Mouse (Mus musculus) hindbrain, postnatal 0 days (tissue): ENCODE measurements around the gene Syt17. TPM values are rescaled to one million over a fixed set of nuclear protein-coding genes. Genes with fewer than 3 reads are reported as not detected.

Experiments used
- ATAC-seq: fragments of 200-750 bp; cut with Nextera tagmentation; 2 replicates; pipeline ENCODE4 v1.8.0; 2017; ENCODE audit warnings: mild to moderate bottlenecking, moderate TSS enrichment, moderate library complexity
- DNase-seq: peaks from one replicate; pipeline ENCODE4 v3.0.0-alpha.2; 2015; ENCODE audit warnings: low spot score
- H3K27ac ChIP-seq: fragments of 300-500 bp; sonication (generic); 2 replicates; pipeline ENCODE4 v1.5.1; 2014; ENCODE audit warnings: mild to moderate bottlenecking
- H3K27me3 ChIP-seq: fragments of 300-500 bp; sonication (generic); 2 replicates; pipeline ENCODE4 v1.6.1; 2014; ENCODE audit warnings: low read length, mixed read lengths; ENCODE audit not compliant: insufficient read depth
- H3K36me3 ChIP-seq: fragments of 300-500 bp; sonication (generic); 2 replicates; pipeline ENCODE4 v1.6.1; 2014; ENCODE audit warnings: low read length, mixed read lengths; ENCODE audit not compliant: insufficient read depth
- H3K4me1 ChIP-seq: fragments of 300-500 bp; sonication (generic); 2 replicates; pipeline ENCODE4 v1.6.1; 2014; ENCODE audit warnings: antibody characterized with exemption, low read length, mixed read lengths; ENCODE audit not compliant: insufficient read depth
- H3K4me2 ChIP-seq: fragments of 300-500 bp; sonication (generic); 2 replicates; pipeline ENCODE4 v1.6.1; 2014; ENCODE audit warnings: low read depth, mild to moderate bottlenecking, low read length, moderate library complexity, mixed read lengths
- H3K4me3 ChIP-seq: fragments of 300-500 bp; sonication (generic); 2 replicates; pipeline ENCODE4 v1.5.1; 2014; ENCODE audit warnings: low read length
- H3K9ac ChIP-seq: fragments of 300-500 bp; sonication (generic); replicated peaks from 2 replicates; pipeline ENCODE4 v1.6.1; 2014; ENCODE audit warnings: mild to moderate bottlenecking, low read length, moderate library complexity, mixed read lengths
- H3K9me3 ChIP-seq: fragments of 300-500 bp; sonication (generic); 2 replicates; pipeline ENCODE4 v1.6.1; 2016; ENCODE audit warnings: low read length, mixed read lengths
- CTCF ChIP-seq: IDR thresholded peaks from 2 replicates; pipeline ENCODE4 v1.5.1; 2016; ENCODE audit warnings: antibody characterized with exemption, control low read depth, low read depth
- WGBS: fragments of 180-500 bp; shearing (Covaris S2); extraction: QIAGEN DNeasy Blood & Tissue Kit; methylation state at CpG from one replicate; pipeline ENCODE4 v1.1.7; 2014; 5-methylcytosine and 5-hydroxymethylcytosine counted together
- polyA plus RNA-seq: library from polyadenylated mRNA; unstranded; fragments of >200 nt; fragmentation: Nextera tagmentation; extraction: Ambion mirVana; gene quantifications from 2 replicates; pipeline ENCODE4 v1.2.1, GENCODE M21; 2015
- total RNA-seq: library from RNA; depleted of rRNA; stranded (reverse); fragments of >200 nt; gene quantifications from 2 replicates; pipeline ENCODE4 v1.2.3, GENCODE M21; 2014

Gene Syt17
- total and polyA plus RNA-seq, 2 experiments from 2014 or later: 30.7 to 50.9 TPM

DNA sequence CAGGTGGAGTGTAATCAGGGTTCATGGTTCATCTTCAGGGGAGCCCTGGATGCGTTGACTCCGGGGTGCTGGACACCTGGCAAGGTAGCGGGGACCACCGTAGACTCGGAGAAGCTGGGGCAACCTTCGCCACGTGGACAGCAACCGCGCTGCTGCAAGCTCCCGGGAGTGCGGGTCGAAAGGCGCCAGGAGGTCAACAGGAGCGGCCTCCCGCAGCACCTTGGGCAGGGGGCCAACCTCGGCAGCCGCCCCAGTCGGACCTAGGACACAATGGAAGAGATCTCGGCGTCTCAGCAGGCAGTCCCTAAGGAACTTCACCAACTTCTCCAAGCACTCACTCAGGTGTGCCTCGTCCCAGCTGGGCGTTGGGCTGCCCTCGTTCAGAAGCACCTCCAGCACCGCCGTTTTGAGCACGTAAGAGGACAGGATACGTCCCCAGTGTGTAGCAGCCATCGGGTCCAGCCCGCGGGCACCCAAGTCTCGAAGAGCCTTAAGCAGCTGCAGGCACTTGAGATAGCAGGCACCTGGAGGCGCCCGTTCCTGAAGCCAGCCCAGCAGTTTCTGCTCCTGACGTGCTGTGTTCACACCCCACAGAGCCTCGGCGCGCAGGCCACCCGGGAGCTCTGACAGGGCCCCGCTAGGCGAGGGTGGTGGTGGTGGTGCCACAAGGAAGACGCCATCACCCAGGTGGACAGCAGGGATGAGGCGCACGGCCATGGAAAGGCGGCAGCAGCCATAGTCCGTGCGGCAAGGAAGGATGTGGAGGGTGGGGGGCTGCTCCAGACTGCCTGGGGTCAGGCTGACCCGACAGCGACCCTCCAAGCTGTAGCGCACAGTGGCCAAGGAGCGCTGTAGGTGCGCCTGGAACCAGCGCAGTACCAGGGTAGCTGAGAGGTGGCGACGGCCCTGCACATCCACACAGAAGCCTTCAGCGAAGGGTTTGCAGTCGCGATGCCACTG, 42.0 kb upstream of the Syt17 start:
- peaks cover 3% of the 10 kb centered on the region; the same call in 1 of the 2 replicates for H3K4me1 ChIP-seq
- 19% methylated on average over 57 of the region's 57 CpGs for WGBS
- H3K9ac ChIP-seq: no peak overlapping the region
- ATAC-seq (peak; percentile 14; the same call in 1 of the 2 replicates), DNase-seq (no peak)
- H3K4me3 ChIP-seq: no peak overlapping the region; the same call in 1 of the 2 replicates
- TF ChIP-seq CTCF: no peak
- H3K9me3 ChIP-seq: no peaks in the 10 kb centered on the region
- H3K4me2 ChIP-seq: peak overlapping the region; percentile 64
- no peak overlapping the region for H3K27ac ChIP-seq
- no peaks in the 10 kb centered on the region for H3K36me3 ChIP-seq
- H3K27me3 ChIP-seq: peaks cover 21% of the 10 kb centered on the region

DNA sequence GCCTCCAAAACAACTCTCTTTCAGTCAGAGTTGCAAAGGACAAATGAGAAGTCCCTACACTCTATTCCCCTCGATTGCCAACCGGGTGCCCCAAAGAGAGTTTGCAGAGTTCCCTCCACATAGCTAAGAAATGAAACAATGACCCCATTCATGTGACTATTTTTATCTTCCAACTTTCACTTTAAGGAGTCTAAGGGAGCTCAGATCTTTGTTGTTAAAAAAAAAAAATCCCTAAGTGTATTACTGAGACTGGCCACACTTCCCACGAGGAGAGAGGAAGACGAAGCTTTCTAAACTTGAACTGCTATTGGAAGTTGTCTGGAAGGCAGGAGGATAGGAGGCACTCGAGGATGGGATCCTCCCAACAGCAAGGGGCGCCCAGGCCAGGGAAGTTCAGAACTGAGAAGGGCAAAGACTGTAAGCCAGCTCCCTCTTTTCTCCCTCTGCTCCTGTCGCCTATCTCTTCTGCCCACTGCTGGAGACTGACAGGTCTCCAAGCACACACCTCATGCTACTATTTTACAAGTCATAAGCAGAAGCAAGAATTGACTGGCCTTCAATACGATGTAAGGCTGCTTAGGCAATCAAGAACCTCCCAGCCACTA, 40.1 kb upstream of the Syt17 start:
- H3K4me3 ChIP-seq: no peak overlapping the region
- TF ChIP-seq CTCF: 0 out of 2 replicates have a peak, but pooled peaks have one; percentile 10
- DNase-seq: no peak
- peaks cover 3% of the 10 kb centered on the region; the same call in 1 of the 2 replicates for H3K4me1 ChIP-seq
- no peak overlapping the region for H3K4me2 ChIP-seq
- H3K9ac ChIP-seq: no peak overlapping the region
- H3K27me3 ChIP-seq: peaks cover 21% of the 10 kb centered on the region
- no peak overlapping the region for H3K27ac ChIP-seq
- no peaks in the 10 kb centered on the region for H3K9me3 ChIP-seq
- 24% methylated on average over 8 of the region's 8 CpGs for WGBS
- ATAC-seq: no peak
- H3K36me3 ChIP-seq: no peaks in the 10 kb centered on the region

DNA sequence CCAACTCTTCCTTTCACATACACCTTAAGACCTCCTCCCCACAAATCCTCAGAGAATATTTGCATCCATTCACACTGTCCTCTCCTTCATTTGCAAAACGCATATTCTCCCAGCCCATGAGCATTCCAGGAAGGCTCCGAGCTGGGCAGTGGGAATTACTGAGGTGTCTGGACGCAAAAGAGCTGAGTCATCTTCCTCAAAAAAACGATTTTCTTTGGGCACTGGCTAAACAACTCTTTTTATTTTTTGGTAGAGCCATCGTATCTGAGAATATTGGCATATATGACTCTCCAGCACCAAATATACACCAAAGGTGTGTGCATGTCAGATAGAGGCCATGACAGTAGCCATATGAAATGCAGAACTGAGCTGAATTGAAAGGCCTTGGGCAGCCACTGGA, 38.9 kb upstream of the Syt17 start:
- no peak for ATAC-seq
- 60% methylated on average over 5 of the region's 5 CpGs for WGBS
- no peak for DNase-seq
- TF ChIP-seq CTCF: no peak
- Histone ChIP-seq H3K4me2 (no peak overlapping the region), H3K9ac (no peak overlapping the region), H3K4me1 (peaks cover 3% of the 10 kb centered on the region; the same call in 1 of the 2 replicates), H3K36me3 (no peaks in the 10 kb centered on the region), H3K27ac (no peak overlapping the region), H3K4me3 (no peak overlapping the region), H3K9me3 (no peaks in the 10 kb centered on the region), H3K27me3 (peaks cover 19% of the 10 kb centered on the region)

GRCm38 (mm10) chr7:118483996-118484395, 36.0 kb upstream of the Syt17 start:
- no peaks in the 10 kb centered on the region for H3K36me3 ChIP-seq
- H3K27me3 ChIP-seq: no peaks in the 10 kb centered on the region
- H3K4me1 ChIP-seq: no peaks in the 10 kb centered on the region; the same call in 1 of the 2 replicates
- DNase-seq (no peak), ATAC-seq (no peak)
- WGBS: 93% methylated on average over 1 of the region's 1 CpGs
- no peak overlapping the region for H3K27ac ChIP-seq
- TF ChIP-seq CTCF: no peak
- no peak overlapping the region for H3K4me2 ChIP-seq
- H3K9me3 ChIP-seq: no peaks in the 10 kb centered on the region
- no peak overlapping the region for H3K4me3 ChIP-seq
- H3K9ac ChIP-seq: no peak overlapping the region

DNA sequence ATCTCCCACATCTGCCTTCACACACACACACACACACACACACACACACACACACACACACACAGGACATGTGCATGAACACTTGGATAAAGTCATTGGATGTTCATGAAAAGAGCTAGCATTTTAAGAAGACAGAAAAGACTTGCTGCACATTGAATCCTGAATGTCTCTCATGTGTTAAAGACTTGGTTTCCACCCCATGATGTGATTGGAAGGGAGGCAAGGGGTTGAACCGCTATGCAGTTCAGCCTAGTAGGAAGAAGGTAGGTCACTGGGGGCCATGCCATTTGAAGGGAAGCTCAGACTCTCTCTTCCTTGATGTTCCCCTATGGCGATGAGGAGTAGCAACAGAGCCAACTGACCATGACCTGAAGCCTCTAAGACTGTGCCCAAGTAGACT, 34.0 kb upstream of the Syt17 start:
- H3K36me3 ChIP-seq: no peaks in the 10 kb centered on the region
- H3K27ac ChIP-seq: no peak overlapping the region
- WGBS: 86% methylated on average over 2 of the region's 2 CpGs
- no peak overlapping the region for H3K9ac ChIP-seq
- H3K4me1 ChIP-seq: no peaks in the 10 kb centered on the region
- no peak overlapping the region for H3K4me3 ChIP-seq
- no peak for TF ChIP-seq CTCF
- DNase-seq (no peak), ATAC-seq (no peak)
- no peaks in the 10 kb centered on the region for H3K9me3 ChIP-seq
- no peak overlapping the region for H3K4me2 ChIP-seq
- no peaks in the 10 kb centered on the region for H3K27me3 ChIP-seq

- H3K9me3 ChIP-seq: no peaks in the 10 kb centered on the region
- H3K27ac ChIP-seq: no peak overlapping the region
- ATAC-seq (no peak), DNase-seq (no peak)
- H3K4me1 ChIP-seq: no peaks in the 10 kb centered on the region
- TF ChIP-seq CTCF: no peak
- no peak overlapping the region for H3K4me2 ChIP-seq
- 90% methylated on average over 10 of the region's 10 CpGs for WGBS
- no peaks in the 10 kb centered on the region for H3K36me3 ChIP-seq
- no peaks in the 10 kb centered on the region for H3K27me3 ChIP-seq
- H3K4me3 ChIP-seq: no peak overlapping the region
- no peak overlapping the region for H3K9ac ChIP-seq
Measured at GRCm38 (mm10) chr7:118481047-118481810, 33.2 kb upstream of the Syt17 start.
